Mouse (Mus musculus) CH12.LX (cell line): ENCODE data around the gene Fbxl18.

Experiments
- CHD2 ChIP-seq: IDR thresholded peaks from 2 replicates; pipeline ENCODE4 v1.6.1; 2011; ENCODE audit warnings: low read length, improper control_type of control experiment
- CTCF ChIP-seq, 2 experiments: IDR thresholded peaks in 1 of 2; conservative IDR thresholded peaks in 1 of 2; 2 replicates each; pipeline ENCODE4 v1.5.1; 2011 to 2012; ENCODE audit warnings: low read depth in 2 of 2, low read length in 2 of 2, improper control_type of control experiment in 1 of 2, inconsistent platforms in 1 of 2, mild to moderate bottlenecking in 1 of 2, moderate library complexity in 1 of 2
- E2F4 ChIP-seq: IDR thresholded peaks from 2 replicates; pipeline ENCODE4 v1.6.1; 2011; ENCODE audit warnings: low read depth, low read length, improper control_type of control experiment; ENCODE audit not compliant: insufficient replicate concordance
- HCFC1 ChIP-seq: IDR thresholded peaks from 2 replicates; pipeline ENCODE4 v1.6.1; 2012; ENCODE audit warnings: low read depth, mild to moderate bottlenecking, inconsistent platforms, low read length, improper control_type of control experiment
- JUND ChIP-seq: conservative IDR thresholded peaks from 2 replicates; pipeline ENCODE4 v1.6.1; 2011; ENCODE audit warnings: low read depth, low read length, improper control_type of control experiment
- POLR2A ChIP-seq: IDR thresholded peaks from 2 replicates; pipeline ENCODE4 v1.6.1; 2011; ENCODE audit warnings: low read depth, mild to moderate bottlenecking, improper control_type of control experiment, low read length
- TBP ChIP-seq: conservative IDR thresholded peaks from 2 replicates; pipeline ENCODE4 v1.6.1; 2011; ENCODE audit warnings: low read depth, low read length, improper control_type of control experiment

- TF ChIP-seq JUND (no peak), CTCF (conservative IDR thresholded peaks at IDR 0.05 in 1 of 2, IDR thresholded peaks at IDR 0.05 in 1 of 2; ENCODE audit: low read depth in 2 of 2, low read length in 2 of 2) (no peak), E2F4 (no peak), TBP (no peak), HCFC1 (no peak), CHD2 (no peak), POLR2A (no peak)
Measured at GRCm38 (mm10) chr5:142907048-142907802, 12.0 kb upstream of the Fbxl18 start.
